Mouse (Mus musculus): Measurements from ENCODE around the gene Cdh23. TPM values are rescaled to one million over a fixed set of nuclear protein-coding genes. Genes with fewer than 3 reads are reported as not detected.

The Cdh23 gene
- polyA plus RNA-seq, 1 experiment from 2014 or later: 7.8 TPM

- H3K4me3 ChIP-seq: peak overlapping the region; percentile 12
- H3K9ac ChIP-seq: no peak overlapping the region
- peak overlapping the region; percentile 80 for H3K27ac ChIP-seq
- H3K36me3 ChIP-seq (replicated peaks): no peaks in the 10 kb centered on the region
- whole genome bisulfite sequencing: 13% methylated on average over 14 of the region's 14 CpGs
- ATAC-seq (replicated peaks): peak; percentile 79
- peak overlapping the region; percentile 40 for H3K4me2 ChIP-seq
- H3K9me3 ChIP-seq: no peaks in the 10 kb centered on the region
- no peaks in the 10 kb centered on the region for H3K27me3 ChIP-seq (replicated peaks)
- peaks cover 90% of the 10 kb centered on the region for H3K4me1 ChIP-seq
These were observed 410.5 kb downstream of the Cdh23 start for GRCm38 (mm10) chr10:60285676-60286372.

- peak overlapping the region; percentile 80 for H3K27ac ChIP-seq
- H3K9ac ChIP-seq: no peak overlapping the region
- no peaks in the 10 kb centered on the region for H3K36me3 ChIP-seq (replicated peaks)
- 32% methylated on average over 8 of the region's 8 CpGs for WGBS
- H3K9me3 ChIP-seq: no peaks in the 10 kb centered on the region
- H3K4me3 ChIP-seq: peak overlapping the region; percentile 12
- H3K4me2 ChIP-seq: peak overlapping the region; percentile 40
- ATAC-seq (replicated peaks): peak; percentile 43
- no peaks in the 10 kb centered on the region for H3K27me3 ChIP-seq (replicated peaks)
- H3K4me1 ChIP-seq: peaks cover 95% of the 10 kb centered on the region
These were observed 411.1 kb downstream of the Cdh23 start for GRCm38 (mm10) chr10:60285183-60285582.

- peaks cover 95% of the 10 kb centered on the region for H3K4me1 ChIP-seq
- peak; percentile 2; the same call in 1 of the 2 replicates for ATAC-seq (replicated peaks)
- WGBS: 29% methylated on average over 8 of the region's 8 CpGs
- H3K27ac ChIP-seq: peak overlapping the region; percentile 80
- peak overlapping the region; percentile 40 for H3K4me2 ChIP-seq
- H3K27me3 ChIP-seq (replicated peaks): no peaks in the 10 kb centered on the region
- H3K9ac ChIP-seq: no peak overlapping the region
- H3K9me3 ChIP-seq: no peaks in the 10 kb centered on the region
- no peaks in the 10 kb centered on the region for H3K36me3 ChIP-seq (replicated peaks)
- 0 out of 2 replicates have a peak overlapping the region, but pooled peaks have one; percentile 12 for H3K4me3 ChIP-seq
These were observed 411.6 kb downstream of the Cdh23 start for GRCm38 (mm10) chr10:60284676-60285111.

DNA sequence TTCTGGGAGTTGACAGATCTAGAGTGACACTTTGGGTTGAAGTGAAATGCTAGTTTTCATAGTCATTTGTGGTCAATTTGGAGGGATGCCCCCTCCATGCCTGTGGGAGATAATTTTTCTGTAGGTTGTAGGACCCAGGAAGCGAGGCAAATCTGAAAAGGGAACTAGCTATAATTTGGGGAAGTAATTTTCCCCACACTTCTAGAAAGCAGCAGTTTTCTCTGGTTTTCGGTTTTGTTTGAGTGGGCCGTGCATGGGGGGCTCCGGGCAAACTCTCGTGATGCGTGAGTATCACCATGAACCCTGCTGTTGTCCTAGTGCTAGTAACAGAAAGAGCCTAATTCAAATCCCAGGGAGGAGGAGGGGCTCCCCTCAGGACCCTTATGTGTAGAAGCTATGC, 412.0 kb downstream of the Cdh23 start:
- ATAC-seq (replicated peaks): no peak
- peak overlapping the region; percentile 40 for H3K4me2 ChIP-seq
- H3K9me3 ChIP-seq: no peaks in the 10 kb centered on the region
- no peaks in the 10 kb centered on the region for H3K27me3 ChIP-seq (replicated peaks)
- H3K27ac ChIP-seq: peak overlapping the region; percentile 80
- no peak overlapping the region for H3K9ac ChIP-seq
- no peaks in the 10 kb centered on the region for H3K36me3 ChIP-seq (replicated peaks)
- H3K4me3 ChIP-seq: no peak overlapping the region
- H3K4me1 ChIP-seq: peaks cover 96% of the 10 kb centered on the region
- 62% methylated on average over 6 of the region's 6 CpGs for WGBS

DNA sequence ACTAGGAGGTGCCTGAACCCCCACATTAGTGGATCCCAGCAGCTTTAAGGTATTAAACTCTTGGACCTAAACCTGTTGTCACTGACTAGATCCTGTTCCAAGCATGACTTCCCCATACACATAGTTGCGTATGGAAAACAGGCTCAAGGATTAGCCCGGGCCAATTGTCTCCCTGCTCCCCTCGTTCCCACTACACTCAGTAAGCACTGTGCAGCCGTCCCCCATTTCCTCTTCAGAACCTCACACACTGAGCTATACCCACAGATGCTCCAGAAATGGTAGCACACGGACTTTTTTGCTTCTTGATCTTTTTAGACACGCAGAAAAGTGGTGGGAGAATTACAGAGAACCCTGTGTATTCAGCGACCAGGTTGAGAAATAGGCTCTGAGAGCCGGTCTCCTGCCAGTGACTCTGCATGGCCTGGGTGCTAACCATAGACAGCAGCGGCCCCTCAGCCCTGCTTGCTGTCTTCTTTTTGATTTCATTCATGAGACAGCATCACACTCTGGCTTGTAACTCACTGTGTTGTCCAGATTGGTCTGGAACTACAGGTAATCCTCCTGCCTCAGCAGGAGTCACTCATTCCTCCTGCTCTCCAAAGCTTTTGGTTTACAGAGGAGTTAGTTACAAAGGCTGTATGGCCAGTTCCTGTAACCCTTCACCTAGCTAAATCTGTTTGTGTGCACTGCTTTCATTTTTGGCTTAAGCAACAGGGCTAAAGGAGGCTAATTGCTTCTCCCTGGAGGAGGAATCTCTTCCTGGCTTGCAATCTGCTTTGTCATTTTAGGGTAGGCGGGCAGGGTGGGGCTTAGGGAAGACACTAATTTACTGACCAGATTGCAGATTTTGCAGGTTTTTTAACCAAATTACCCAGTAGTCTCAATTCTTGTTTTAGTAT, 413.9 kb downstream of the Cdh23 start:
- H3K27ac ChIP-seq: no peak overlapping the region
- WGBS: 72% methylated on average over 10 of the region's 10 CpGs
- no peak overlapping the region for H3K4me3 ChIP-seq
- H3K4me1 ChIP-seq: peaks cover 91% of the 10 kb centered on the region
- no peak for ATAC-seq (replicated peaks)
- H3K9ac ChIP-seq: no peak overlapping the region
- no peaks in the 10 kb centered on the region for H3K36me3 ChIP-seq (replicated peaks)
- H3K9me3 ChIP-seq: no peaks in the 10 kb centered on the region
- H3K4me2 ChIP-seq: no peak overlapping the region
- no peaks in the 10 kb centered on the region for H3K27me3 ChIP-seq (replicated peaks)

- ATAC-seq (replicated peaks): no peak
- no peak overlapping the region for H3K4me2 ChIP-seq
- H3K9ac ChIP-seq: no peak overlapping the region
- no peak overlapping the region for H3K4me3 ChIP-seq
- H3K9me3 ChIP-seq: no peaks in the 10 kb centered on the region
- WGBS: 88% methylated on average over 9 of the region's 9 CpGs
- no peaks in the 10 kb centered on the region for H3K27me3 ChIP-seq (replicated peaks)
- H3K36me3 ChIP-seq (replicated peaks): no peaks in the 10 kb centered on the region
- no peak overlapping the region for H3K27ac ChIP-seq
- H3K4me1 ChIP-seq: peaks cover 87% of the 10 kb centered on the region
These were observed 414.7 kb downstream of the Cdh23 start for GRCm38 (mm10) chr10:60281571-60282050.

- 96% methylated on average over 6 of the region's 6 CpGs for WGBS
These were observed 415.9 kb downstream of the Cdh23 start for GRCm38 (mm10) chr10:60280353-60280752.

DNA sequence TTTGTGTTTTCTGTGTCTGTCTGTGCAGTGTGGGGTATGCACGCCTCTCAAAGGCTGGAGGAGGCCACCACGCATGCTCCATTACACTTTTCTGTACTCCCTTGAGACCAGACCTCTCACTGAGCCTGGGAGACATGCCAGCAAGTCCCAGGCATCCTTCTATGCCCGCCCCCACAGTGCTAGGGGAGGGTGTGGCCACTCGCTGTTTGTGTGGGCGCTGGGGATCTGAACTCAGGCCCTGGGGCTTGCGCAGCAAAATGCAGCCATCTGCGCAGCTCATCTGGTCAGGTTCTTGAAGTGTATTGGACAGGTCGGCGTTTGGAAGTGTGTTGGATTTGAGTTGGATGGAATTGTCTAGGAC, 416.4 kb downstream of the Cdh23 start:
- no peak overlapping the region for H3K4me3 ChIP-seq
- H3K4me1 ChIP-seq: peaks cover 70% of the 10 kb centered on the region
- H3K27me3 ChIP-seq (replicated peaks): no peaks in the 10 kb centered on the region
- H3K27ac ChIP-seq: no peak overlapping the region
- H3K36me3 ChIP-seq (replicated peaks): no peaks in the 10 kb centered on the region
- H3K9ac ChIP-seq: no peak overlapping the region
- peak overlapping the region; percentile 88 for H3K4me2 ChIP-seq
- no peak for ATAC-seq (replicated peaks)
- no peaks in the 10 kb centered on the region for H3K9me3 ChIP-seq
- WGBS: 83% methylated on average over 9 of the region's 9 CpGs

More at GRCm38 (mm10) chr10:60280353-60280752, 415.9 kb downstream of the Cdh23 start:
- H3K9me3 ChIP-seq: no peaks in the 10 kb centered on the region
- no peaks in the 10 kb centered on the region for H3K27me3 ChIP-seq (replicated peaks)
- H3K4me1 ChIP-seq: peaks cover 74% of the 10 kb centered on the region
- no peak for ATAC-seq (replicated peaks)
- no peak overlapping the region for H3K27ac ChIP-seq
- H3K36me3 ChIP-seq (replicated peaks): no peaks in the 10 kb centered on the region
- no peak overlapping the region for H3K9ac ChIP-seq
- no peak overlapping the region for H3K4me3 ChIP-seq
- peak overlapping the region; percentile 88 for H3K4me2 ChIP-seq

GRCm38 (mm10) chr10:60279290-60279940, 416.9 kb downstream of the Cdh23 start:
- H3K27ac ChIP-seq: no peak overlapping the region
- peak overlapping the region; percentile 88 for H3K4me3 ChIP-seq
- H3K36me3 ChIP-seq (replicated peaks): no peaks in the 10 kb centered on the region
- no peaks in the 10 kb centered on the region for H3K27me3 ChIP-seq (replicated peaks)
- peaks cover 65% of the 10 kb centered on the region for H3K4me1 ChIP-seq
- 59% methylated on average over 8 of the region's 8 CpGs for WGBS
- H3K4me2 ChIP-seq: peak overlapping the region; percentile 88
- no peak for ATAC-seq (replicated peaks)
- H3K9ac ChIP-seq: peak overlapping the region; percentile 19; the same call in 1 of the 2 replicates
- no peaks in the 10 kb centered on the region for H3K9me3 ChIP-seq

DNA sequence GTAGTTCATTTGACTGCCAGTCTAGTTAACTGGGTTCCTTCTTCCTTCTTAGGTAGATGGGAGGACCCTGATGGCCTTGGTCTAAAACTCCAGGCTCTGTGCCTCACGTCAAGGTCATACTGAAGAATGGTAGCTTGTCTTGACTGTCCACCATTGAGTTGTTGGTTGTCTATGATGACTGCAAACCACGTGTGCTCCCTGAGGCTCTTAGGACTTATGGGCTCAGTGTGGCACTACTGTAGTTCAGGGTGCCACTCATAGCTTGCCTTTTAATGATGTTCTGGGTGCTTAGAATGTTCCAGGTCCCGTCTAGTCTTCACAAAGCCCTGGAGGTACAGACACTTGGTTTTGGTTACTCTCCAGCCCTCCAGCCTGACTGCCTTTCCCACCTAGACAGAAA, 417.5 kb downstream of the Cdh23 start:
- no peak overlapping the region for H3K27ac ChIP-seq
- peak overlapping the region; percentile 92; the same call in 1 of the 2 replicates for H3K9ac ChIP-seq
- no peaks in the 10 kb centered on the region for H3K9me3 ChIP-seq
- no peaks in the 10 kb centered on the region for H3K36me3 ChIP-seq (replicated peaks)
- ATAC-seq (replicated peaks): no peak
- peak overlapping the region; percentile 88 for H3K4me2 ChIP-seq
- H3K4me1 ChIP-seq: peaks cover 59% of the 10 kb centered on the region
- peak overlapping the region; percentile 88 for H3K4me3 ChIP-seq
- no peaks in the 10 kb centered on the region for H3K27me3 ChIP-seq (replicated peaks)
- 86% methylated on average over 3 of the region's 3 CpGs for WGBS

- H3K4me3 ChIP-seq: peak overlapping the region; percentile 88
- H3K4me2 ChIP-seq: peak overlapping the region; percentile 88
- WGBS: 7% methylated on average over 13 of the region's 13 CpGs
- H3K9ac ChIP-seq: peak overlapping the region; percentile 92
- no peaks in the 10 kb centered on the region for H3K36me3 ChIP-seq (replicated peaks)
- no peaks in the 10 kb centered on the region for H3K9me3 ChIP-seq
- H3K27ac ChIP-seq: peak overlapping the region; percentile 95
- peaks cover 53% of the 10 kb centered on the region for H3K4me1 ChIP-seq
- H3K27me3 ChIP-seq (replicated peaks): no peaks in the 10 kb centered on the region
- no peak for ATAC-seq (replicated peaks)
These were observed 418.3 kb downstream of the Cdh23 start for GRCm38 (mm10) chr10:60278006-60278399.

Data from midbrain, embryonic 15.5 days (tissue).